Mouse (Mus musculus): ENCODE measurements around the gene Tnik.
A peak's percentile ranks its signal among the peaks of the same experiment; 100 is the strongest.

Gene Tnik

GRCm38 (mm10) chr3:28359138-28359537 is 96.1 kb downstream of the Tnik start:
- DNase-seq = peak; percentile 32

- no peak for DNase-seq
Observed at GRCm38 (mm10) chr3:28361056-28361455, 98.0 kb downstream of the Tnik start.

- DNase-seq = no peak
Observed at GRCm38 (mm10) chr3:28363441-28364125, 100.6 kb downstream of the Tnik start.

GRCm38 (mm10) chr3:28368746-28369145 is 105.7 kb downstream of the Tnik start:
- DNase-seq = no peak

- no peak for DNase-seq
Observed at GRCm38 (mm10) chr3:28369266-28369665, 106.3 kb downstream of the Tnik start.

GRCm38 (mm10) chr3:28369698-28370097 is 106.7 kb downstream of the Tnik start:
- DNase-seq = no peak

GRCm38 (mm10) chr3:28371583-28371982 is 108.6 kb downstream of the Tnik start:
- peak; percentile 24 for DNase-seq

GRCm38 (mm10) chr3:28372459-28372858 is 109.4 kb downstream of the Tnik start:
- no peak for DNase-seq

- no peak for DNase-seq
Observed at GRCm38 (mm10) chr3:28374738-28375510, 111.9 kb downstream of the Tnik start.

- DNase-seq = no peak
Observed at GRCm38 (mm10) chr3:28380224-28380623, 117.2 kb downstream of the Tnik start.

- DNase-seq = no peak
Observed at GRCm38 (mm10) chr3:28383526-28384126, 120.6 kb downstream of the Tnik start.

- DNase-seq = no peak
Observed at GRCm38 (mm10) chr3:28385199-28385975, 122.4 kb downstream of the Tnik start.

GRCm38 (mm10) chr3:28388540-28388939 is 125.5 kb downstream of the Tnik start:
- no peak for DNase-seq

- no peak for DNase-seq
Observed at GRCm38 (mm10) chr3:28390183-28390582, 127.2 kb downstream of the Tnik start.

- no peak for DNase-seq
Observed at GRCm38 (mm10) chr3:28392542-28392941, 129.5 kb downstream of the Tnik start.

- no peak for DNase-seq
Observed at GRCm38 (mm10) chr3:28398781-28399180, 135.8 kb downstream of the Tnik start.

GRCm38 (mm10) chr3:28399593-28400216 is 136.7 kb downstream of the Tnik start:
- DNase-seq = no peak

GRCm38 (mm10) chr3:28401335-28401734 is 138.3 kb downstream of the Tnik start:
- DNase-seq = no peak

GRCm38 (mm10) chr3:28402221-28402620 is 139.2 kb downstream of the Tnik start:
- DNase-seq = no peak

- DNase-seq = no peak
Observed at GRCm38 (mm10) chr3:28405391-28405790, 142.4 kb downstream of the Tnik start.

- peak; percentile 50 for DNase-seq
Observed at GRCm38 (mm10) chr3:28408859-28409459, 145.9 kb downstream of the Tnik start.

- no peak for DNase-seq
Observed at GRCm38 (mm10) chr3:28410269-28410668, 147.3 kb downstream of the Tnik start.

All from lung, postnatal 14 days (tissue).